Mouse (Mus musculus) testis, adult 2 months (tissue): Measurements from ENCODE around the gene Prpf8.

Experiments used
- CTCF ChIP-seq: fragments of 200-500 bp; IDR thresholded peaks from 2 replicates; pipeline ENCODE4 v1.5.1; 2012; ENCODE audit warnings: low read depth, mild to moderate bottlenecking, inconsistent platforms, low read length, moderate library complexity; ENCODE audit not compliant: control insufficient read depth, insufficient read depth, insufficient replicate concordance
- POLR2A ChIP-seq: fragments of 200-500 bp; IDR thresholded peaks from 2 replicates; pipeline ENCODE4 v1.6.1; 2012; ENCODE audit warnings: low read depth, mild to moderate bottlenecking, inconsistent platforms, low read length, moderate library complexity; ENCODE audit not compliant: control insufficient read depth

GRCm38 (mm10) chr11:75473376-75473775, 13.2 kb upstream of the Prpf8 start:
- no peak for TF ChIP-seq CTCF
- no peak for TF ChIP-seq POLR2A
